8 mouse cellular contexts compared by ENCODE assay signal in the genomic region with DNA sequence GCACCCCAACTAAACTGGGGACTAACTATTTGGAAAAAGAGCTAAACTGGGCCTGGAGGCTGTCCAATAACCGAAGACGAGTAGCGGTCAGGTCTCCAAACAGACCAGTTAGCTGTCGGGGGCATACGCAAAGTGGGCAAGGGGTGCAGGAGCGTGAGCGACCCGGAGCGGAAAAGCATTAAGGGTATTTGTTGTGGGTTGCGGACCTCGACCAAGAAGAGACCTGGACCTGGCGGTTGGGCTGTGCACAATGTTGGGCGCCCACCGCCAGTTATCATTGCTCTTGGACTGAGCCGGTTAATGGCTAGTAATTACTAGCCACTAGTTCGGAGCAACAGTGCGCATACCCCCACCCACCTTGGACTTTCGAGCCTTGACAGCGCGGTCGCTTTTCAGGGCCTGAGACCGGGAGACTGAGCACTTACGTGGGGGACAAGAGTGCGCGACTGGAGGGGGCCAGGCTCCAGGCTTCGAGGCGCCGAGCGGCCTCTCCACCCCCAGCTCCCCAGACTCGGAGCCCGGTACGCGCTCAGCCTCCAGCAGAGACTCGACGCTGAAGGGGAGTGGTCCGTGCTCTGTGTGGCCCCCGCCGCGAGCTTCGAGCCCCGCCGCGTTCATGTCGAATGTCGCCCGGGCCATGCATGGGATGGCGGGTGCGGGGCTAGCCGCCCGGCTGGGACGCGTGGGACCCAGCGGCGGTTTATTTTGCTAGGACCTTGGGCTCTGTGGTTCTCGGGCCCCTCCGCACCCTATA. TPM values are rescaled to one million over a fixed set of nuclear protein-coding genes. Genes with fewer than 3 reads are reported as not detected.
A peak's percentile ranks its signal among the peaks of the same experiment; 100 is the strongest.
DNase-seq lines count a peak whose midpoint lies in the region; ATAC-seq and TF ChIP-seq lines count a peak whose summit lies in the region.

Msx3 (minus strand) TSS at position 729 of the 754 bp plus-strand sequence.

- 0 out of 2 replicates have a peak within 1 kb of the TSS, but pooled peaks have one; percentile 14 for H3K9ac ChIP-seq in heart, embryonic 15.5 days
- H3K9ac ChIP-seq in hindbrain, embryonic 12.5 days = peak within 1 kb of the TSS; percentile 58
- H3K9ac ChIP-seq in midbrain, embryonic 15.5 days = no peak within 1 kb of the TSS

- WGBS in heart, embryonic 15.5 days = 1% methylated on average over 56 of the region's 56 CpGs
- 4% methylated on average over 56 of the region's 56 CpGs for whole genome bisulfite sequencing in bone marrow, adult 2 months
- 1% methylated on average over 56 of the region's 56 CpGs for WGBS in hindbrain, embryonic 12.5 days
- 1% methylated on average over 56 of the region's 56 CpGs for WGBS in midbrain, embryonic 15.5 days

- no peaks in the 10 kb centered on the region for H3K9me3 ChIP-seq in heart, embryonic 15.5 days (replicated peaks)
- H3K9me3 ChIP-seq in hindbrain, embryonic 12.5 days (replicated peaks) = no peaks in the 10 kb centered on the region
- no peaks in the 10 kb centered on the region for H3K9me3 ChIP-seq in midbrain, embryonic 15.5 days

- TF ChIP-seq POLR2A in bone marrow, adult 2 months (IDR thresholded peaks at IDR 0.05; ENCODE audit: borderline replicate concordance, control insufficient read depth, low read depth, low read length) = no peak

- 0 out of 2 replicates have a peak, but pooled peaks have one; percentile 17 for ATAC-seq in heart, embryonic 15.5 days (replicated peaks; ENCODE audit: insufficient number of reproducible peaks, insufficient read depth, low FRiP score, low read depth)
- ATAC-seq in hindbrain, embryonic 12.5 days (ENCODE audit: low FRiP score) = peak; percentile 23
- ATAC-seq in midbrain, embryonic 15.5 days (replicated peaks) = peak; percentile 37
- no peak for ATAC-seq in erythroblast, adult 5-6 weeks (replicated peaks; ENCODE audit: low FRiP score, poor library complexity, severe bottlenecking)

- peaks cover 96% of the 10 kb centered on the region for H3K27me3 ChIP-seq in heart, embryonic 15.5 days
- H3K27me3 ChIP-seq in hindbrain, embryonic 12.5 days = peaks cover 88% of the 10 kb centered on the region
- H3K27me3 ChIP-seq in midbrain, embryonic 15.5 days (replicated peaks) = peaks cover 99% of the 10 kb centered on the region

- H3K4me1 ChIP-seq in heart, embryonic 15.5 days (replicated peaks) = peaks cover 24% of the 10 kb centered on the region
- H3K4me1 ChIP-seq in bone marrow, adult 2 months (ENCODE audit: control insufficient read depth, insufficient read depth, low read length) = no peaks in the 10 kb centered on the region
- H3K4me1 ChIP-seq in hindbrain, embryonic 12.5 days = peaks cover 33% of the 10 kb centered on the region
- peaks cover 22% of the 10 kb centered on the region for H3K4me1 ChIP-seq in midbrain, embryonic 15.5 days

- no peak for TF ChIP-seq CTCF in bone marrow, adult 2 months (IDR thresholded peaks at IDR 0.05; ENCODE audit: control insufficient read depth, insufficient read depth, low read length)

- no peak within 1 kb of the TSS for H3K27ac ChIP-seq in heart, embryonic 15.5 days
- H3K27ac ChIP-seq in bone marrow, adult 2 months (ENCODE audit: control insufficient read depth, insufficient read depth, low read depth, low read length, poor library complexity) = no peak within 1 kb of the TSS
- H3K27ac ChIP-seq in hindbrain, embryonic 12.5 days = peak within 1 kb of the TSS; percentile 71
- no peak within 1 kb of the TSS for H3K27ac ChIP-seq in midbrain, embryonic 15.5 days

- no peak for DNase-seq in heart, adult 8-10 months (ENCODE audit: low spot score)
- no peak for DNase-seq in frontal cortex, postnatal 10 days (ENCODE audit: low spot score in 2 of 2)
- DNase-seq in thymus, adult 18-20 months = no peak

- H3K4me3 ChIP-seq in heart, embryonic 15.5 days = peak within 1 kb of the TSS; percentile 50
- peak within 1 kb of the TSS; percentile 12 for H3K4me3 ChIP-seq in bone marrow, adult 2 months (replicated peaks; ENCODE audit: control insufficient read depth, low read depth, low read length)
- H3K4me3 ChIP-seq in hindbrain, embryonic 12.5 days = peak within 1 kb of the TSS; percentile 54
- H3K4me3 ChIP-seq in midbrain, embryonic 15.5 days = peak within 1 kb of the TSS; percentile 33

- peak within 1 kb of the TSS; percentile 87 for H3K4me2 ChIP-seq in heart, embryonic 15.5 days
- peak within 1 kb of the TSS; percentile 70 for H3K4me2 ChIP-seq in hindbrain, embryonic 12.5 days (replicated peaks)
- peak within 1 kb of the TSS; percentile 49 for H3K4me2 ChIP-seq in midbrain, embryonic 15.5 days

- no peaks in the 10 kb centered on the region for H3K36me3 ChIP-seq in heart, embryonic 15.5 days
- no peaks in the 10 kb centered on the region for H3K36me3 ChIP-seq in hindbrain, embryonic 12.5 days
- no peaks in the 10 kb centered on the region for H3K36me3 ChIP-seq in midbrain, embryonic 15.5 days (replicated peaks)

RNA-seq across cellular contexts. Expression of gene Msx3, which starts in this region (rescaled TPM):
- not detected in 2 replicates for polyA plus RNA-seq in heart, embryonic 15.5 days (2015; fragmentation: Nextera tagmentation; extraction: Ambion mirVana)
- total RNA-seq in heart, adult 8-10 months (2022) = not detected
- not detected in 2 replicates for polyA plus RNA-seq in bone marrow, adult 2 months (2011; ENCODE audit: insufficient read depth, insufficient read length, low replicate concordance, missing spikeins)
- 54.7 and 69.1 TPM in 2 replicates for polyA plus RNA-seq in hindbrain, embryonic 12.5 days (2016; fragmentation: Nextera tagmentation; extraction: Ambion mirVana)
- polyA plus RNA-seq in midbrain, embryonic 15.5 days (2015; fragmentation: Nextera tagmentation; extraction: Ambion mirVana) = 1.2 TPM in 2 replicates
- total RNA-seq in erythroblast, adult 5-6 weeks (2015; ENCODE audit: low replicate concordance) = not detected in 2 replicates
- total RNA-seq in erythroblast, adult 5-6 weeks (2017; ENCODE audit: low replicate concordance) = not detected in 2 replicates

Comparison
In these comparisons a context has a peak if more than half of its experiments do, and no peak if none do; other contexts are left out.
1. RNA of gene Msx3 (polyA plus RNA-seq): 54.7 to 69.1 TPM in hindbrain, embryonic 12.5 days; 1.2 TPM in midbrain, embryonic 15.5 days, not detected in heart, embryonic 15.5 days and not detected in bone marrow, adult 2 months; every median in the first group is over 10 times any median in the second.
2. Peak in ATAC-seq, H3K4me3 ChIP-seq, H3K9ac ChIP-seq and H3K4me2 ChIP-seq in heart, embryonic 15.5 days; RNA of the gene not detected or under 1 TPM.
3. Peak in every context shown above with its lines, with median percentiles within 50 percentile points of each other: H3K4me2 ChIP-seq and H3K4me3 ChIP-seq.